Mouse (Mus musculus) kidney, postnatal 0 days (tissue): ENCODE results near the gene Gpm6b. TPM values are rescaled to one million over a fixed set of nuclear protein-coding genes. Genes with fewer than 3 reads are reported as not detected.

Experiments
- ATAC-seq: fragments of 200-750 bp; cut with Nextera tagmentation; replicated peaks from 2 replicates; pipeline ENCODE4 v1.8.0; 2017; ENCODE audit warnings: low read depth, moderate number of reproducible peaks, moderate TSS enrichment, moderate library complexity; ENCODE audit not compliant: low FRiP score
- DNase-seq: peaks from one replicate; pipeline ENCODE4 v3.0.0-alpha.2; 2016; ENCODE audit warnings: low spot score
- H3K27ac ChIP-seq: fragments of 300-500 bp; sonication (generic); 2 replicates; pipeline ENCODE4 v1.5.1; 2014; ENCODE audit warnings: mild to moderate bottlenecking
- H3K27me3 ChIP-seq: fragments of 300-500 bp; sonication (generic); 2 replicates; pipeline ENCODE4 v1.6.1; 2014; ENCODE audit warnings: low read length, mixed read lengths; ENCODE audit not compliant: insufficient read depth
- H3K36me3 ChIP-seq: fragments of 300-500 bp; sonication (generic); 2 replicates; pipeline ENCODE4 v1.6.1; 2014; ENCODE audit warnings: low read length, mixed read lengths; ENCODE audit not compliant: insufficient read depth
- H3K4me1 ChIP-seq: fragments of 300-500 bp; sonication (generic); replicated peaks from 2 replicates; pipeline ENCODE4 v1.6.1; 2014; ENCODE audit warnings: antibody characterized with exemption, low read length, mixed read lengths; ENCODE audit not compliant: insufficient read depth
- H3K4me2 ChIP-seq: fragments of 300-500 bp; sonication (generic); 2 replicates; pipeline ENCODE4 v1.6.1; 2014; ENCODE audit warnings: mild to moderate bottlenecking, low read length, moderate library complexity, mixed read lengths
- H3K4me3 ChIP-seq: fragments of 300-500 bp; sonication (generic); replicated peaks from 2 replicates; pipeline ENCODE4 v1.5.1; 2014; ENCODE audit warnings: low read depth, low read length
- H3K9ac ChIP-seq: fragments of 300-500 bp; sonication (generic); 2 replicates; pipeline ENCODE4 v1.6.1; 2014; ENCODE audit warnings: low read depth, low read length
- H3K9me3 ChIP-seq: fragments of 300-500 bp; sonication (generic); replicated peaks from 2 replicates; pipeline ENCODE4 v1.6.1; 2016; ENCODE audit warnings: low read length, inconsistent platforms, mixed read lengths
- CTCF ChIP-seq: IDR thresholded peaks from 2 replicates; pipeline ENCODE4 v1.5.1; 2016; ENCODE audit warnings: antibody characterized with exemption, low read depth, mild to moderate bottlenecking, moderate library complexity
- WGBS: fragments of 180-500 bp; shearing (Covaris S2); extraction: QIAGEN DNeasy Blood & Tissue Kit; methylation state at CpG from one replicate; pipeline ENCODE4 v1.1.7; 2014; 5-methylcytosine and 5-hydroxymethylcytosine counted together
- polyA plus RNA-seq: library from polyadenylated mRNA; unstranded; fragments of >200 nt; fragmentation: Nextera tagmentation; extraction: Ambion mirVana; gene quantifications from 2 replicates; pipeline ENCODE4 v1.2.1, GENCODE M21; 2015

Gpm6b gene
- polyA plus RNA-seq, 1 experiment from 2014 or later = 16.9 TPM

GRCm38 (mm10) chrX:166291266-166291665 lies 52.6 kb downstream of the Gpm6b start:
- Histone ChIP-seq H3K4me2 (no peak overlapping the region), H3K9me3 (no peaks in the 10 kb centered on the region), H3K36me3 (no peaks in the 10 kb centered on the region), H3K4me1 (no peaks in the 10 kb centered on the region), H3K27ac (no peak overlapping the region), H3K9ac (no peak overlapping the region), H3K27me3 (no peaks in the 10 kb centered on the region), H3K4me3 (no peak overlapping the region)
- ATAC-seq = no peak
- 64% methylated on average over 3 of the region's 3 CpGs for WGBS
- no peak for TF ChIP-seq CTCF
- DNase-seq = no peak

DNA sequence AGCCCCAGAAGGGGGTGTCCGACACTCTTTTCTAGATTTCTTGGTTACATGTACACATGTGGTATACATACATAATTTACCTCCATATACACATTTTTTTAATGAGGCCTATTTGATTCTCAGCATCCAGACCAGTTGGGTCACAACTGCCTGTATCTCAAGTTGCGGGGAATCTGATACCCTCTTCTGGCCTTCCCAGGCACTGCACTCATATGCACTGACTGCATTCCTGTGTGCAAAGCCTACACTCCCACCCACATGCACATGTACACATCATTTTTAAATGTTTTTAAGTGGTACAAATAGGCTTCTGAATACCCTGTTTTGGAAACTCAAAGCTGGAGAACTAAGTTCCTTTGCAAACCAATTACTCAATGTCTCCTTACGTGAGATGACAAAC lies 54.8 kb downstream of the Gpm6b start:
- DNase-seq (no peak), ATAC-seq (no peak)
- H3K27ac ChIP-seq = no peak overlapping the region
- peak; percentile 38; the same call in 1 of the 2 replicates for TF ChIP-seq CTCF
- H3K36me3 ChIP-seq = no peaks in the 10 kb centered on the region
- no peak overlapping the region for H3K4me2 ChIP-seq
- H3K9me3 ChIP-seq = no peaks in the 10 kb centered on the region
- no peaks in the 10 kb centered on the region for H3K27me3 ChIP-seq
- H3K4me3 ChIP-seq = no peak overlapping the region
- WGBS = 78% methylated on average over 3 of the region's 3 CpGs
- H3K4me1 ChIP-seq = no peaks in the 10 kb centered on the region
- H3K9ac ChIP-seq = no peak overlapping the region

DNA sequence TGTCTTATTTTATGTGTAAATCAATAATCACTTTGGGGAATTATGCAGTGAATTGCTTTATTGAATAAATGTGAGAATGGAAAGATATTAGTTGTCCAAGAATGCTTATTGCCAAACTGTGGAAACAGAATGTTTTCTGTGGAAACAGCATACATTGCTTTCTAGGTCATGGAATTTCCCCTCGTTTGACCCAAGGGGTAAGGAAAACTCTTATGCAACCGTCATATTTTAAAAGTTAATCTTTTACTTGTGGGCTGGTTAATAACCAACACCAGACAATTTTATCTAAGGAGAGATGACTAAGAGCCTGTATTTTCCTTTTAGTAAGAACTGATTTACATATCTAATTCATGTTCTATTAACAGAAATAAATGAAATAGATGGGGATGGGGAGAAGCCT lies 64.1 kb downstream of the Gpm6b start:
- TF ChIP-seq CTCF = no peak
- no peak for ATAC-seq
- no peak overlapping the region for H3K4me3 ChIP-seq
- no peaks in the 10 kb centered on the region for H3K27me3 ChIP-seq
- H3K36me3 ChIP-seq = no peaks in the 10 kb centered on the region
- no peak overlapping the region for H3K4me2 ChIP-seq
- no peak overlapping the region for H3K27ac ChIP-seq
- 53% methylated on average over 2 of the region's 2 CpGs for WGBS
- no peaks in the 10 kb centered on the region for H3K4me1 ChIP-seq
- no peaks in the 10 kb centered on the region for H3K9me3 ChIP-seq
- no peak overlapping the region for H3K9ac ChIP-seq
- peak; percentile 3 for DNase-seq

GRCm38 (mm10) chrX:166304355-166304754 lies 65.6 kb downstream of the Gpm6b start:
- H3K27me3 ChIP-seq = no peaks in the 10 kb centered on the region
- no peak overlapping the region for H3K4me2 ChIP-seq
- ATAC-seq = no peak
- 72% methylated on average over 2 of the region's 2 CpGs for WGBS
- H3K27ac ChIP-seq = no peak overlapping the region
- H3K4me3 ChIP-seq = no peak overlapping the region
- H3K9me3 ChIP-seq = no peaks in the 10 kb centered on the region
- no peaks in the 10 kb centered on the region for H3K36me3 ChIP-seq
- no peak for DNase-seq
- no peak for TF ChIP-seq CTCF
- no peaks in the 10 kb centered on the region for H3K4me1 ChIP-seq
- no peak overlapping the region for H3K9ac ChIP-seq

DNA sequence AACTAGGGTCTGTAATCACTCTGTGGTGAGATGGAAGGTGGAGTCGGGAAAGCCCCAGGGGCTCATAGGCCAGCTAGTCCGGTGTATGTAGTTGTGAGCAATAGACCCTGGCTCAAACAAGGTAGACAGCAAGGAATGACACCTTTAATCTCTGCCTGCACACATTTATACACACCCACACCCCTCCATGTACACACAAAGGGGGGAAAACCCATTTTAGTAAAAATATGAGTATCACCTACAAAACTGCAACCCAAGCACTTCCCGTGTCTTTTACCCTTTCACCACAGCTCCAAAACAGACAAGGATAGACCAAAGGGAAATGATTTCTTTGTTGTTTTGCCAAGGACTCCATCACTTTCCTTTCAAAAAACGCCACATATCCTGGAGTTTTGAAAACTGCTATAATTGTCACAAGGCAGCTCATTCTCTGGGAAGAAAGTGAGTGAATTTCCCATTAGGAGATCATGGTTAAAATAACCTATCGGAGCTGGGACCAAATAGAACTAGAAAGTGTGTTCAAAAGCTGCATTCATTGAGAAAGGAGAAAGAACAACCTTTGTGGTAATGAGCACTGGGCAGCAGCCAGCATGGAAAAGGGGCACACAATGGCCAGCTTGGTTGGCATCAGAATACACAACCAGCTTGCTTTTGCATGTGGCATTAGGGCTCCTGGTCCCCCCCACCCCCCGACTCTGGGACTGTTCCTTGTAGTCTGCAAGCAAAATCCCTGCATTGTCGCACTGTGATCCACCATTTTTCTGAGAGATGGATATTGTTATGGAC lies 68.9 kb downstream of the Gpm6b start:
- no peaks in the 10 kb centered on the region for H3K9me3 ChIP-seq
- no peak overlapping the region for H3K9ac ChIP-seq
- DNase-seq (no peak), ATAC-seq (no peak)
- H3K4me3 ChIP-seq = no peak overlapping the region
- no peaks in the 10 kb centered on the region for H3K36me3 ChIP-seq
- WGBS = 83% methylated on average over 7 of the region's 7 CpGs
- no peak overlapping the region for H3K4me2 ChIP-seq
- no peak overlapping the region for H3K27ac ChIP-seq
- H3K4me1 ChIP-seq = no peaks in the 10 kb centered on the region
- no peaks in the 10 kb centered on the region for H3K27me3 ChIP-seq
- no peak for TF ChIP-seq CTCF

- Histone ChIP-seq H3K9ac (no peak overlapping the region), H3K9me3 (no peaks in the 10 kb centered on the region), H3K4me3 (no peak overlapping the region), H3K27me3 (no peaks in the 10 kb centered on the region), H3K36me3 (no peaks in the 10 kb centered on the region), H3K4me1 (no peaks in the 10 kb centered on the region), H3K27ac (no peak overlapping the region), H3K4me2 (no peak overlapping the region)
- no peak for TF ChIP-seq CTCF
- 37% methylated on average over 1 of the region's 1 CpGs for WGBS
- ATAC-seq (no peak), DNase-seq (no peak)
Measured at GRCm38 (mm10) chrX:166308798-166309197, 70.1 kb downstream of the Gpm6b start.

DNA sequence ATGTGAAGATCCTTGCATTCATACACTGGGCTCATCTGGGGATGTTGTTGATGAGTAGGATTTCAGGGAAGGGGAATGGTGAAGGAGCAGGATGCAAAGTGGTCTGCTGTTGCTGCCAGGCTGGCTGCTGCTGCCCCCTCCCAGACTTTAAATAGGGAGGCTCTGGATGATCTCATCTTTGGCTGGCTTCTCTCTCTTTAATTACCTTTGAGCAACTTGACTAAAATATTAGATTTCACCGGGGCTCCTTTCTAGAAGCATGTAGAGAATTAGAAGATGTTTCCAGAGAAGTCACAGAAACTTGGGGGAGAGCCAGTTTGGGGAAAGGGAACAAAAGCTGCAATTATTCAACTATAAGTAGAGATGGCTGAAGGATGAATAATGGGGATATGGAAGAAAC lies 76.5 kb downstream of the Gpm6b start:
- WGBS = 59% methylated on average over 1 of the region's 1 CpGs
- Histone ChIP-seq H3K9ac (no peak overlapping the region), H3K27ac (no peak overlapping the region), H3K4me3 (no peak overlapping the region), H3K27me3 (no peaks in the 10 kb centered on the region), H3K4me1 (no peaks in the 10 kb centered on the region), H3K36me3 (no peaks in the 10 kb centered on the region), H3K9me3 (no peaks in the 10 kb centered on the region), H3K4me2 (no peak overlapping the region)
- DNase-seq (no peak), ATAC-seq (no peak)
- no peak for TF ChIP-seq CTCF
